Mouse (Mus musculus): ENCODE data around the gene Spred2.

- TF ChIP-seq CTCF (IDR thresholded peaks at IDR 0.05; ENCODE audit: low read depth) (no peak), EP300 (IDR thresholded peaks at IDR 0.05; ENCODE audit: low read depth) (no peak)
Observed at GRCm38 (mm10) chr11:19947626-19948135, 23.5 kb downstream of the Spred2 start.
